18 mouse cellular contexts compared by ENCODE assay signal in genomic region chr2:48545072-48545471, GRCm38 (mm10).
"Had no signal": no experiment of that assay in that cellular context is flagged by ENCODE, and none has a peak within 500 bp of the region (broad histone marks: within the 10 kb centered on the region; RNA-seq: fewer than 3 reads in every experiment).

No protein-coding gene starts in this region.

- H3K36me3 ChIP-seq: midbrain, embryonic 10.5 days; midbrain, embryonic 12.5 days; midbrain, embryonic 15.5 days; neural tube, embryonic 13.5 days; neural tube, embryonic 15.5 days had no signal

- H3K4me3 ChIP-seq: midbrain, embryonic 10.5 days; midbrain, embryonic 12.5 days; midbrain, embryonic 15.5 days; myocyte; neural tube, embryonic 13.5 days; neural tube, embryonic 15.5 days had no signal

- H3K4me2 ChIP-seq: lung, embryonic 14.5 days; midbrain, embryonic 12.5 days; midbrain, embryonic 15.5 days; neural tube, embryonic 13.5 days; neural tube, embryonic 15.5 days had no signal

- H3K27me3 ChIP-seq: midbrain, embryonic 12.5 days; midbrain, embryonic 15.5 days; neural tube, embryonic 13.5 days; neural tube, embryonic 15.5 days had no signal

- H3K9ac ChIP-seq: lung, embryonic 14.5 days; midbrain, embryonic 12.5 days; midbrain, embryonic 15.5 days; neural tube, embryonic 13.5 days; neural tube, embryonic 15.5 days had no signal

- H3K9me3 ChIP-seq: midbrain, embryonic 10.5 days; midbrain, embryonic 12.5 days; midbrain, embryonic 15.5 days; neural tube, embryonic 13.5 days; neural tube, embryonic 15.5 days had no signal

- ATAC-seq: midbrain, embryonic 15.5 days had no signal

- H3K4me1 ChIP-seq: midbrain, embryonic 12.5 days; midbrain, embryonic 15.5 days had no signal

- H3K27ac ChIP-seq: midbrain, embryonic 10.5 days; midbrain, embryonic 12.5 days; midbrain, embryonic 15.5 days; neural tube, embryonic 13.5 days; neural tube, embryonic 15.5 days had no signal

- DNase-seq: lung, adult 18-20 months; lung, embryonic 14.5 days; lung, postnatal 10 days; lung, postnatal 4 days; retina, postnatal 1 day; right cerebral cortex, adult 18-20 months; right cerebral cortex, postnatal 25 days; right cerebral cortex, postnatal 4 days; spleen, adult 18-20 months; thymus, adult 18-20 months; thymus, postnatal 14 days; thymus, postnatal 36 days had no signal
